24 mouse cellular contexts compared by ENCODE assay signal in the genomic region with DNA sequence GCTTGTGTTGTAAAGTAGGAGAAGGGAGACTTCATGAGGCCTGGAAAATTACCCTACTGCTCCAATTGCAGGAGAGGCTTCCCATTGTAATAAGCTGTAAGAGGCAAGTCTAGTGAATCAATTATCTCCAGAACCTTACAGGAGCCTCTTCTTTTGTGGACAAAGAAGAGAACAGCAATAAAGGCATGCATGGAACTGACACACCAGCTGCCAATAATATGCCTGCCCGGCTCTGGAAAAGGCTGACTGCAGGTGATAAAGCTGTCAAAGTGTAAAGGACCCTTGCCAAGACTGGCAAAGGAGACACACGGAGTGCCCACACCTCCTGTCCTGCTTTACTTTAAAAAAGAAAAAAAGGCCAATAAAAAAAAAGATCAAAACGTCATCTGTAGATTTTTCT.
DNase-seq lines count a peak whose midpoint lies in the region; ATAC-seq and TF ChIP-seq lines count a peak whose summit lies in the region.
"Had no signal": no experiment of that assay in that cellular context is flagged by ENCODE, and none has a peak within 500 bp of the region (broad histone marks: within the 10 kb centered on the region; RNA-seq: fewer than 3 reads in every experiment).

No protein-coding gene starts in this region.

- H3K9ac ChIP-seq in hindbrain, embryonic 12.5 days: no peak overlapping the region
- no peak overlapping the region for H3K9ac ChIP-seq in hindbrain, embryonic 13.5 days
- H3K9ac ChIP-seq in midbrain, embryonic 11.5 days (ENCODE audit: low read length): no peak overlapping the region
- H3K9ac ChIP-seq in midbrain, embryonic 13.5 days (replicated peaks): no peak overlapping the region
- no peak overlapping the region for H3K9ac ChIP-seq in neural tube, embryonic 12.5 days
- H3K9ac ChIP-seq in neural tube, embryonic 15.5 days (replicated peaks): no peak overlapping the region

- no peak overlapping the region for H3K4me2 ChIP-seq in hindbrain, embryonic 12.5 days (replicated peaks)
- H3K4me2 ChIP-seq in hindbrain, embryonic 13.5 days: no peak overlapping the region
- no peak overlapping the region for H3K4me2 ChIP-seq in midbrain, embryonic 11.5 days
- no peak overlapping the region for H3K4me2 ChIP-seq in midbrain, embryonic 13.5 days (replicated peaks)
- H3K4me2 ChIP-seq in neural tube, embryonic 12.5 days (replicated peaks): no peak overlapping the region
- H3K4me2 ChIP-seq in neural tube, embryonic 15.5 days: no peak overlapping the region

- ATAC-seq in hindbrain, embryonic 12.5 days (ENCODE audit: low FRiP score): 0 out of 2 replicates have a peak, but pooled peaks have one; percentile 32
- ATAC-seq in hindbrain, embryonic 13.5 days (ENCODE audit: low FRiP score): no peak
- 0 out of 2 replicates have a peak, but pooled peaks have one; percentile 19 for ATAC-seq in midbrain, embryonic 11.5 days (ENCODE audit: low FRiP score)
- ATAC-seq in midbrain, embryonic 13.5 days: no peak
- ATAC-seq in neural tube, embryonic 12.5 days (ENCODE audit: low FRiP score, low read depth): peak; percentile 56; the same call in 1 of the 2 replicates
- no peak for ATAC-seq in neural tube, embryonic 15.5 days (ENCODE audit: low FRiP score)
- ATAC-seq: activated CD4-positive, CD25-positive, alpha-beta regulatory T cell, adult 4 months; CD4-positive, CD25-positive, alpha-beta regulatory T cell, adult 4 months; Patski had no signal

- no peaks in the 10 kb centered on the region for H3K9me3 ChIP-seq in hindbrain, embryonic 12.5 days (replicated peaks)
- no peaks in the 10 kb centered on the region for H3K9me3 ChIP-seq in hindbrain, embryonic 13.5 days
- no peaks in the 10 kb centered on the region for H3K9me3 ChIP-seq in midbrain, embryonic 11.5 days (ENCODE audit: control insufficient read depth, low read length)
- H3K9me3 ChIP-seq in midbrain, embryonic 13.5 days: no peaks in the 10 kb centered on the region
- no peaks in the 10 kb centered on the region for H3K9me3 ChIP-seq in neural tube, embryonic 12.5 days
- H3K9me3 ChIP-seq in neural tube, embryonic 15.5 days (replicated peaks): no peaks in the 10 kb centered on the region
- H3K9me3 ChIP-seq: G1E had no signal

- H3K27ac ChIP-seq in hindbrain, embryonic 12.5 days: no peak overlapping the region
- H3K27ac ChIP-seq in hindbrain, embryonic 13.5 days: no peak overlapping the region
- no peak overlapping the region for H3K27ac ChIP-seq in midbrain, embryonic 11.5 days (ENCODE audit: low read depth, low read length)
- no peak overlapping the region for H3K27ac ChIP-seq in midbrain, embryonic 13.5 days
- no peak overlapping the region for H3K27ac ChIP-seq in neural tube, embryonic 12.5 days
- H3K27ac ChIP-seq in neural tube, embryonic 15.5 days (replicated peaks): no peak overlapping the region

- no peak overlapping the region for H3K4me3 ChIP-seq in hindbrain, embryonic 12.5 days
- no peak overlapping the region for H3K4me3 ChIP-seq in hindbrain, embryonic 13.5 days
- H3K4me3 ChIP-seq in midbrain, embryonic 11.5 days (ENCODE audit: low read depth, low read length): no peak overlapping the region
- no peak overlapping the region for H3K4me3 ChIP-seq in midbrain, embryonic 13.5 days (replicated peaks)
- H3K4me3 ChIP-seq in neural tube, embryonic 12.5 days: no peak overlapping the region
- no peak overlapping the region for H3K4me3 ChIP-seq in neural tube, embryonic 15.5 days (replicated peaks)

- no peaks in the 10 kb centered on the region for H3K36me3 ChIP-seq in hindbrain, embryonic 12.5 days
- H3K36me3 ChIP-seq in hindbrain, embryonic 13.5 days: no peaks in the 10 kb centered on the region
- no peaks in the 10 kb centered on the region for H3K36me3 ChIP-seq in midbrain, embryonic 11.5 days (ENCODE audit: control insufficient read depth, insufficient read depth, low read length)
- no peaks in the 10 kb centered on the region for H3K36me3 ChIP-seq in midbrain, embryonic 13.5 days
- no peaks in the 10 kb centered on the region for H3K36me3 ChIP-seq in neural tube, embryonic 12.5 days
- H3K36me3 ChIP-seq in neural tube, embryonic 15.5 days: no peaks in the 10 kb centered on the region
- H3K36me3 ChIP-seq: G1E had no signal

- H3K4me1 ChIP-seq in hindbrain, embryonic 12.5 days: 0 out of 2 replicates have a peak, but pooled peaks cover 2% of the 10 kb centered on the region
- no peaks in the 10 kb centered on the region for H3K4me1 ChIP-seq in hindbrain, embryonic 13.5 days (replicated peaks)
- no peaks in the 10 kb centered on the region for H3K4me1 ChIP-seq in midbrain, embryonic 11.5 days (ENCODE audit: control insufficient read depth, insufficient read depth, low read length)
- peaks cover 4% of the 10 kb centered on the region for H3K4me1 ChIP-seq in midbrain, embryonic 13.5 days (replicated peaks)
- no peaks in the 10 kb centered on the region; the same call in 1 of the 2 replicates for H3K4me1 ChIP-seq in neural tube, embryonic 12.5 days
- no peaks in the 10 kb centered on the region for H3K4me1 ChIP-seq in neural tube, embryonic 15.5 days

- H3K27me3 ChIP-seq in hindbrain, embryonic 12.5 days: no peaks in the 10 kb centered on the region
- no peaks in the 10 kb centered on the region for H3K27me3 ChIP-seq in hindbrain, embryonic 13.5 days
- H3K27me3 ChIP-seq in midbrain, embryonic 11.5 days (ENCODE audit: control insufficient read depth, insufficient read depth, low read length): no peaks in the 10 kb centered on the region
- no peaks in the 10 kb centered on the region for H3K27me3 ChIP-seq in midbrain, embryonic 13.5 days
- H3K27me3 ChIP-seq in neural tube, embryonic 12.5 days (replicated peaks): no peaks in the 10 kb centered on the region
- H3K27me3 ChIP-seq in neural tube, embryonic 15.5 days (replicated peaks): no peaks in the 10 kb centered on the region
- H3K27me3 ChIP-seq: CH12.LX had no signal

- DNase-seq in midbrain, embryonic 11.5 days (ENCODE audit: low spot score, missing footprints): peak; percentile 56
- peak; percentile 33 for DNase-seq in brain, embryonic 14.5 days (ENCODE audit: low read depth)
- no peak for DNase-seq in adrenal gland, adult (ENCODE audit: inconsistent age in 2 of 2, low spot score in 1 of 2)
- DNase-seq: adrenal gland, adult 2 months; adrenal gland, adult 8-10 months; adrenal gland, postnatal 10 days; adrenal gland, postnatal 14 days; adrenal gland, postnatal 25 days; adrenal gland, postnatal 36 days; B cell, adult 2 months; cerebellum, adult 11 months; cerebellum, adult 11-12 months; cerebellum, adult 18-20 months; cerebellum, adult 2 months had no signal

- TF ChIP-seq CTCF in brain, embryonic 14.5 days (IDR thresholded peaks at IDR 0.05; ENCODE audit: borderline replicate concordance, extremely low read depth, insufficient read depth, insufficient read length): no peak

- TF ChIP-seq POLR2A in brain, embryonic 14.5 days (IDR thresholded peaks at IDR 0.05; ENCODE audit: borderline replicate concordance, extremely low read depth, insufficient read depth, insufficient read length, poor library complexity, severe bottlenecking): no peak

- 43% methylated on average over 3 of the region's 3 CpGs for WGBS in hindbrain, embryonic 12.5 days
- WGBS in hindbrain, embryonic 13.5 days: 44% methylated on average over 3 of the region's 3 CpGs
- WGBS in midbrain, embryonic 11.5 days: 56% methylated on average over 3 of the region's 3 CpGs
- 47% methylated on average over 3 of the region's 3 CpGs for whole genome bisulfite sequencing in midbrain, embryonic 13.5 days
- WGBS in neural tube, embryonic 12.5 days: 16% methylated on average over 3 of the region's 3 CpGs
- 12% methylated on average over 3 of the region's 3 CpGs for WGBS in neural tube, embryonic 15.5 days

Comparison
In these comparisons a context has a peak if more than half of its experiments do, and no peak if none do; other contexts are left out.
1. ATAC-seq: peak in hindbrain, embryonic 12.5 days (single experiment), midbrain, embryonic 11.5 days (single experiment) and neural tube, embryonic 12.5 days (single experiment); none in hindbrain, embryonic 13.5 days (single experiment), midbrain, embryonic 13.5 days (single experiment) and neural tube, embryonic 15.5 days (single experiment).
2. DNase-seq: peak in midbrain, embryonic 11.5 days (single experiment) and brain, embryonic 14.5 days (single experiment); none in adrenal gland, adult (0 of 2).